Mouse (Mus musculus) cortical plate, adult 2 months (tissue): Measurements from ENCODE around the gene Lrp8. TPM values are rescaled to one million over a fixed set of nuclear protein-coding genes. Genes with fewer than 3 reads are reported as not detected.

Experiments used
- H3K27ac ChIP-seq: fragments of 200-500 bp; 2 replicates; pipeline ENCODE4 v1.5.1; 2012; ENCODE audit warnings: low read length, control low read depth, inconsistent platforms; ENCODE audit not compliant: insufficient read depth
- H3K4me1 ChIP-seq: fragments of 200-500 bp; 2 replicates; pipeline ENCODE4 v1.6.1; 2011; ENCODE audit warnings: low read length; ENCODE audit not compliant: control insufficient read depth, insufficient read depth
- H3K4me3 ChIP-seq: fragments of 200-500 bp; 2 replicates; pipeline ENCODE4 v1.5.1; 2011; ENCODE audit warnings: mild to moderate bottlenecking, low read length, control low read depth; ENCODE audit not compliant: insufficient read depth
- CTCF ChIP-seq: fragments of 200-500 bp; IDR thresholded peaks from 2 replicates; pipeline ENCODE4 v1.5.1; 2011; ENCODE audit warnings: mild to moderate bottlenecking, control low read depth, low read length; ENCODE audit not compliant: insufficient read depth; ENCODE audit errors: extremely low read depth
- POLR2A ChIP-seq: fragments of 200-500 bp; IDR thresholded peaks from 2 replicates; pipeline ENCODE4 v1.6.1; 2011; ENCODE audit warnings: mild to moderate bottlenecking, low read length, control low read depth; ENCODE audit not compliant: insufficient read depth; ENCODE audit errors: extremely low read depth
- polyA plus RNA-seq: library from polyadenylated mRNA; depleted of rRNA; stranded (reverse); fragments of >200 nt; gene quantifications from 2 replicates; pipeline ENCODE4 v1.2.3, GENCODE M21; 2012; rRNA removed

Lrp8 gene
- polyA plus RNA-seq, 1 experiment: 45.1 TPM

- Histone ChIP-seq H3K4me3 (no peak overlapping the region; the same call in 1 of the 2 replicates), H3K4me1 (no peaks in the 10 kb centered on the region), H3K27ac (no peak overlapping the region)
- TF ChIP-seq POLR2A: no peak
- no peak for TF ChIP-seq CTCF
These were observed 121.7 kb downstream of the Lrp8 start for GRCm38 (mm10) chr4:107923803-107924194.

Other genes with a start within 250 kb of the Lrp8 start
- 1.4 and 1.6 TPM in 2 replicates for gene Dmrtb1, start 118.0 kb upstream of the Lrp8 start, polyA plus RNA-seq
- gene Magoh, start 77.5 kb downstream of the Lrp8 start, polyA plus RNA-seq: 41.1 and 42.6 TPM in 2 replicates
- 141 and 149 TPM in 2 replicates for gene 0610037L13Rik, start 87.6 kb downstream of the Lrp8 start, polyA plus RNA-seq
- 8.2 and 10.3 TPM in 2 replicates for gene Cpt2, start 121.3 kb downstream of the Lrp8 start, polyA plus RNA-seq
- 0.08 TPM in 2 replicates for gene Slc1a7, start 166.1 kb downstream of the Lrp8 start, polyA plus RNA-seq